Mouse (Mus musculus): ENCODE data around the gene Fen1. TPM values are rescaled to one million over a fixed set of nuclear protein-coding genes. Genes with fewer than 3 reads are reported as not detected.

Gene Fen1
- polyA plus RNA-seq, 1 experiment from 2014 or later, result 24.2 TPM

DNA sequence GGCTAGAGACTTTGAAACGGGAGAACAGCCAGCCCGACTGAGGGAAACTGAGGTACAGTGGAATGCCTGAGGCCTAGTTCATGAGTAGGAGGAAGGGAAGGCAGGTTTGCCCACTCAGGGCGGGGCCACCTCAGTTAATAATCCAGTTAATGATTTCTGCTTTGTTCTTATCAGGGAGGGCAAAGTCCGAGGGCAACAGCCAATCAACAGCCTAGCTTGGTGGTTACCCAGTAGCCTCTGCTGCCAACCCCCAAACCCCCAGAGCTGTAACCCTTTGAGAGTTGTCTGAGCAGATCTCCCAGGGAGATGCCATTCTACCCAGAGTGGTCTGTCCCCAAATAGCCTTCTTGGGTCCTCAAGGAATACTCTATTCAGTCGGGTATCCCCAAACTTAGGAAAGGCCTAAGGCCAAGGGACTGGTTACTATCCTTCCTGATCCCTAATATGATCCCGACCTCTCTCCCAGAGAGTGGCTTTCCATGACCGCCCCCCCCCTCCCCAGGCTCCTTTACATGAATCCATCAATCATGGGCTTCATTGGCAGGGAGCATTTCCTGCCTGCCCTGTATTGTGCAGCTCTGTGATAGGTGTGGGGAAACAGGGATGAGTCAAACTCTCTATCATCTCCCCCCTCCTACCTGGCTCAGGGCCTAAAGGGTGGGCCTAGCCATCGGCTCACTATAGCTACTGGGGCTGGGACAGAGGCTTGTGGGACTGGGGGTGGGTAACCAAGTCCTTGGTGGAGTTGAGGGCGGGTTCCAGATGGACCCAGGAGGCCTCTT lies 32.0 kb upstream of the Fen1 start:
- H3K27ac ChIP-seq, result no peak overlapping the region
- H3K9me3 ChIP-seq (ENCODE audit: control insufficient read depth, low read length), result no peaks in the 10 kb centered on the region
- no peak for DNase-seq (ENCODE audit: low spot score)
- no peak for ATAC-seq (ENCODE audit: low FRiP score)
- WGBS, result 81% methylated on average over 9 of the region's 9 CpGs
- H3K4me3 ChIP-seq (replicated peaks; ENCODE audit: low read length), result no peak overlapping the region
- H3K4me1 ChIP-seq (replicated peaks; ENCODE audit: control insufficient read depth, insufficient read depth, low read length), result no peaks in the 10 kb centered on the region
- no peak overlapping the region for H3K4me2 ChIP-seq (replicated peaks)
- H3K9ac ChIP-seq, result no peak overlapping the region
- H3K36me3 ChIP-seq (replicated peaks; ENCODE audit: control insufficient read depth, insufficient read depth), result no peaks in the 10 kb centered on the region
- peaks cover 27% of the 10 kb centered on the region for H3K27me3 ChIP-seq (ENCODE audit: control insufficient read depth, insufficient read depth, low read length)

DNA sequence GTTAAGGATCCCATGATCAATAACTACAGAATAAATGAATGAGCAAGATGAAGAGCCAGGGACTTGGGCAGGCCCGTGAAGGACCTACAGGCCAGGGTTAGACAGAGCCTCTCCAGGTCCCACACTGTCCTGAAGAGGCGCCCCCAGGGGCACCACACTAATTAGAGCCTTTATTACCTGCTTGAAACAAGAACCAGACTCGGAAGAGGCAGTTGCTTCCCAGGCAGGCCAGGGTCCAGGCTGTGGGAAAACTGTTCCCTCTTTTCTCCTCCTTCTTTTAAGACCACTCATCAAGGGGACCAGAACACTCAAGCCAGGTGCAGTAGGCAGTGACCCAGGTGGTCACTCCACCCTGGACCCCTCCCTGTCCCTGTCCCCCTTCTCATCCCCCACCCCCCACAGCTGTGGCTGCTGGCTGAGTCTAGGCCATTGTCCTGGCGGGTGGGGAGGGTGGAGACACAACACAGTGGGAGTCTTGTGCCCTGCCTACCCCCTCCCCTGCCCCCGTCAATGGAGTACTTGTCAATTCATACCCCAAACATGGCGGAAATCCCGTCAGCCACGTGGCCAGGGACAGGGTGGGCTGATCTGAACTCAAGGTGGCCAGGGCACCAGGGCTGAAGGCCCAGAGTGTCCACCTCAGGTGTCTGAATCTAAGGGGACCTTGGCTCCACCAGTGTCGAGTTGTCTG lies 28.5 kb upstream of the Fen1 start:
- no peak overlapping the region for H3K27ac ChIP-seq
- no peaks in the 10 kb centered on the region for H3K4me1 ChIP-seq (replicated peaks; ENCODE audit: control insufficient read depth, insufficient read depth, low read length)
- DNase-seq (ENCODE audit: low spot score) (no peak), ATAC-seq (ENCODE audit: low FRiP score) (no peak)
- WGBS, result 39% methylated on average over 9 of the region's 9 CpGs
- no peak overlapping the region for H3K4me3 ChIP-seq (replicated peaks; ENCODE audit: low read length)
- peaks cover 7% of the 10 kb centered on the region for H3K27me3 ChIP-seq (ENCODE audit: control insufficient read depth, insufficient read depth, low read length)
- H3K4me2 ChIP-seq (replicated peaks), result no peak overlapping the region
- H3K9me3 ChIP-seq (ENCODE audit: control insufficient read depth, low read length), result no peaks in the 10 kb centered on the region
- no peak overlapping the region for H3K9ac ChIP-seq
- no peaks in the 10 kb centered on the region for H3K36me3 ChIP-seq (replicated peaks; ENCODE audit: control insufficient read depth, insufficient read depth)

DNA sequence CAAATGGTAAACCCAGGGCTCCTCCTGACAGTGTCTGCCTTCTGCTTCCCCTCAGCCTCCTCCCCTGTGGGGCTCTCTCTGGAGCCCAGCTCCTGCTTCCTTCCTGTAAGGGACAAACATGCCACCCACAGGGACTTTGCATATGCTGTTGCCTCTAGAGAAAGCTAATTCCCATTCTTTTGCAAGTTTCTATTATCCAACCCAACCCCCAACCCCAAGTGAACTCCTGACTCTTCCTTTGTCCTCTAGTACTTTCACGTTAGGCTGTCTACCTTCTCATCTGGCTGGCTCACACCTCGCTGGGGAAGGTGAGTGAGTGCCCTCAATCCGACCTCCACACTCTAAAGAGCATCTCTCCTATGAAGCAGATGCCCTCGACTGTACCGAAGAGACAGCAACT lies 27.9 kb upstream of the Fen1 start:
- 14% methylated on average over 5 of the region's 5 CpGs for WGBS
- H3K9ac ChIP-seq, result no peak overlapping the region
- H3K4me1 ChIP-seq (replicated peaks; ENCODE audit: control insufficient read depth, insufficient read depth, low read length), result no peaks in the 10 kb centered on the region
- H3K4me2 ChIP-seq (replicated peaks), result no peak overlapping the region
- no peak for DNase-seq (ENCODE audit: low spot score)
- peaks cover 7% of the 10 kb centered on the region for H3K27me3 ChIP-seq (ENCODE audit: control insufficient read depth, insufficient read depth, low read length)
- no peak for ATAC-seq (ENCODE audit: low FRiP score)
- H3K36me3 ChIP-seq (replicated peaks; ENCODE audit: control insufficient read depth, insufficient read depth), result no peaks in the 10 kb centered on the region
- no peak overlapping the region for H3K27ac ChIP-seq
- no peak overlapping the region for H3K4me3 ChIP-seq (replicated peaks; ENCODE audit: low read length)
- H3K9me3 ChIP-seq (ENCODE audit: control insufficient read depth, low read length), result no peaks in the 10 kb centered on the region

DNA sequence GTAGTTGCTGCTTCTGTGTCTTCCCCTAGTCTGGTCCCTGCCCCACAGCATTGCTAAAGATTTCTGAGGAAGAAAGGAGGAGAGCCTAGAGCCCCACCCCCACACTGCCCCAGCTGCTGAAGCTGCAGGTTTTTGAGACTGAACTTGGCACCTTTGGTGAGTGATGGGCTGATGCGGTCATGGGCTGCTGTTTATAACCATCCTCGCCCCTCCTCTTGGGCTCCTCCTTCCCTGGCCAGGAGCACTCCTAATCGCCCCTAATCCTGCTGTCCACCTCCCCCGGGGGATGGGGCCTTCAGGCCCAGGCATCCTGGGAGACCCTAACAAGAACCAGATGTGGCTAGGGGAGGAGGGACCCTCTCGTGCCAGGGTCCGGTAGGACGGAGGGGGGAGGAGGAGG lies 27.0 kb upstream of the Fen1 start:
- no peak for ATAC-seq (ENCODE audit: low FRiP score)
- Histone ChIP-seq H3K27me3 (ENCODE audit: control insufficient read depth, insufficient read depth, low read length) (peaks cover 7% of the 10 kb centered on the region), H3K4me3 (replicated peaks; ENCODE audit: low read length) (no peak overlapping the region), H3K4me1 (replicated peaks; ENCODE audit: control insufficient read depth, insufficient read depth, low read length) (no peaks in the 10 kb centered on the region), H3K9ac (no peak overlapping the region), H3K36me3 (replicated peaks; ENCODE audit: control insufficient read depth, insufficient read depth) (no peaks in the 10 kb centered on the region), H3K9me3 (ENCODE audit: control insufficient read depth, low read length) (no peaks in the 10 kb centered on the region), H3K27ac (no peak overlapping the region), H3K4me2 (replicated peaks) (no peak overlapping the region)
- no peak for DNase-seq (ENCODE audit: low spot score)
- 18% methylated on average over 7 of the region's 7 CpGs for WGBS

DNA sequence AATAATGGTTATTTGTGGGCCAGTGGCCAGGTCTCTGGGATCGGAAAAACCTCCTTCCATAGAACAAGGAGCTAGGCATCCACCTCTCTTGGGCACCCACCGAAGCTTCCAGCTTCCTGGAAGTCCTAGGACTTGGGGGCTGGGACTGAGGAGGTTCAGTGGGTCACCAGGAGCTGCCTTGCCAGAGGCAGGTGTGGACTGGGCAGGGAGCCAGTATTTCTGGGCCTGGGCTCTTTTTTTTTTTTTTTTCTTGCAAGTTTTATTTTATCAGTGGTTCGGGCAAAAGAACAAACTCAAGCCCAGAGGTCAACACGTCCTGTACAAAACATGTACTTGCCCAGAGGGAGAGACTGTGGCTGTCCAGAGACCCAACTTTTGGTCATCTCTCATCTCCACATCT lies 21.8 kb upstream of the Fen1 start:
- WGBS, result 87% methylated on average over 4 of the region's 4 CpGs
- Histone ChIP-seq H3K27me3 (ENCODE audit: control insufficient read depth, insufficient read depth, low read length) (no peaks in the 10 kb centered on the region; the same call in 1 of the 2 replicates), H3K4me1 (replicated peaks; ENCODE audit: control insufficient read depth, insufficient read depth, low read length) (no peaks in the 10 kb centered on the region; the same call in 1 of the 2 replicates), H3K36me3 (replicated peaks; ENCODE audit: control insufficient read depth, insufficient read depth) (no peaks in the 10 kb centered on the region), H3K9ac (no peak overlapping the region), H3K27ac (no peak overlapping the region), H3K4me3 (replicated peaks; ENCODE audit: low read length) (no peak overlapping the region), H3K9me3 (ENCODE audit: control insufficient read depth, low read length) (no peaks in the 10 kb centered on the region), H3K4me2 (replicated peaks) (no peak overlapping the region)
- ATAC-seq (ENCODE audit: low FRiP score) (no peak), DNase-seq (ENCODE audit: low spot score) (no peak)

DNA sequence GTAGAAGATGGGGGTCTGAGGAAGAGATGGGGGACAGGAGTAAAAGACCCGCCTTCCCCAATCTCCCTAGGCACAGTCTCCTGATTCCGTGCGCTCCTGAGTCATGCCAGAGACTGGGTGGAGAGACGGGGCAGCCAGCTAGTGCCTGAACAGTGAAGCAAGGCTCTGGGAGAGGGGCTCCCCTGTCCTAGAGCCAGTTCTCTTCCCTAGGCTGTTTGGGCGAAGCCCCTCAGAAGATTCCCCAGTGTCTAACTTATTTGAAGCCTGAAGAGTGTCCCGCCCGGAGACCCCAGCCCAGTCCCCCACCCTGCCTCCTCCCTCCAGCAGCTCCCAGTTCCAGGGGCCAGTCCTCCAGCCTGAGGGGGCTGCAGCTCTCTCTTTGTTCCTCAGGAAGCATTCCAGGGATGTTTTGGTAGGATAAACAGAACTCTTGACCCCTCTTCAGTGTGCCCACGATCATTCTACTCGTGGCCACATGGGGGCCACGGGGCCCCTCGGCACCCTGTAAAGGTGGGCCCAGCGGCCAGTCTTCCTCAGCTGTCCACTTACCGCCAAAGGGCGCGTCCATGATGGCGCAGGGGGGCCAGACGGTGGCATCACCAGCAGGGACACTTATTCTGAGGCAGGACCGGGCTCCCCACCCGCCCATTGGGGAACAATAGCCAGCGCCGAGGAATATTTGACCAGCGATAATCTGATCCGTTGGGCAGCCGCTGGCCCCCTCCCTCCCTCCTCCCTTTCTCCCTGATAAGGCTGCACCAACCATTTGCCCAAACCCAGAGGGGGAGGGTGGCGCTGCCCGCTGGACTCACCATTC lies 20.9 kb upstream of the Fen1 start:
- Histone ChIP-seq H3K36me3 (replicated peaks; ENCODE audit: control insufficient read depth, insufficient read depth) (no peaks in the 10 kb centered on the region), H3K9me3 (ENCODE audit: control insufficient read depth, low read length) (no peaks in the 10 kb centered on the region), H3K27ac (no peak overlapping the region), H3K4me3 (replicated peaks; ENCODE audit: low read length) (no peak overlapping the region), H3K4me1 (replicated peaks; ENCODE audit: control insufficient read depth, insufficient read depth, low read length) (no peaks in the 10 kb centered on the region; the same call in 1 of the 2 replicates), H3K27me3 (ENCODE audit: control insufficient read depth, insufficient read depth, low read length) (no peaks in the 10 kb centered on the region), H3K4me2 (replicated peaks) (peak overlapping the region; percentile 12), H3K9ac (no peak overlapping the region)
- WGBS, result 34% methylated on average over 26 of the region's 26 CpGs
- ATAC-seq (ENCODE audit: low FRiP score) (no peak), DNase-seq (ENCODE audit: low spot score) (no peak)

DNA sequence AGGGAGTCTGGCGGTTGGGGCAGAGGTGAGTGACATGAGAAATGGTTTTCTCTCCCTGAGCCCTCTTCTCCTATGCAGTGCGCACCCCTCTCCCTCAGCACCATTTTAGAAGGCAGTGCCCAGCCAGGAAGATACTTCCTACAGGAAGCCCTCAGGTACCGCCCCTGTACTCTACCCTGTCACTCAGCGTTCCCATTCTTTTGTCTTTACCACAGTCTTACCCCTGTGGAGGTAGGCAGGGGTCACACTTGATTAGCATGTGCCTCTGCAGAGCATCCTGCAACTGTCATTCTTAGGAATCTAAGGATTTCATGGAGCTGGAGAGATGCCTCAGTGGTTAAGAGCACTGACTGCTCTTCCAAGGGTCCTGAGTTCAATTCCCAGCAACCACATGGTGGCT lies 19.6 kb upstream of the Fen1 start:
- 73% methylated on average over 4 of the region's 4 CpGs for WGBS
- no peak overlapping the region for H3K4me2 ChIP-seq (replicated peaks)
- no peaks in the 10 kb centered on the region for H3K9me3 ChIP-seq (ENCODE audit: control insufficient read depth, low read length)
- no peak for ATAC-seq (ENCODE audit: low FRiP score)
- no peaks in the 10 kb centered on the region; the same call in 1 of the 2 replicates for H3K4me1 ChIP-seq (replicated peaks; ENCODE audit: control insufficient read depth, insufficient read depth, low read length)
- H3K27me3 ChIP-seq (ENCODE audit: control insufficient read depth, insufficient read depth, low read length), result no peaks in the 10 kb centered on the region
- no peaks in the 10 kb centered on the region for H3K36me3 ChIP-seq (replicated peaks; ENCODE audit: control insufficient read depth, insufficient read depth)
- no peak overlapping the region for H3K27ac ChIP-seq
- no peak for DNase-seq (ENCODE audit: low spot score)
- no peak overlapping the region for H3K4me3 ChIP-seq (replicated peaks; ENCODE audit: low read length)
- H3K9ac ChIP-seq, result no peak overlapping the region

DNA sequence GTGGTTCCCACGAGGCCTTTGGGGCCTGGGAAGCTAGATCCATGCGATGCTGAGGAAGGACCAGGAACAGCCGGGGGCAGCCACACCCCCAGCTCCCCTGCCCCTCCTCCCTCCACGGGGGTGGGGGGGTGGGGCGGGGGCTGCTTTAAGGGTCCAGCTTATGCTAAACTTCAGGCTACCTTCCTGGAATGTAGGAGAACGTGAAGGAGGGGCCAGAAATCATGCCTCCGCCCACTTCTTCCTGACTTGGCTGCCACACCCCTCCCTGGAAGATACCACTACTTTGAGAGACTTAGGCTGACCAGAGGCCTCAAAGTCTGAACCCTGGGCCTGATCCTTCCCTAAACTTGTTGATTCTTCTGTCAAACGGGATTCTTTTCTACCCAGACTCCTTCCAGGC lies 18.7 kb upstream of the Fen1 start:
- H3K27ac ChIP-seq, result no peak overlapping the region
- H3K9ac ChIP-seq, result no peak overlapping the region
- no peaks in the 10 kb centered on the region for H3K36me3 ChIP-seq (replicated peaks; ENCODE audit: control insufficient read depth, insufficient read depth)
- DNase-seq (ENCODE audit: low spot score) (no peak), ATAC-seq (ENCODE audit: low FRiP score) (no peak)
- H3K27me3 ChIP-seq (ENCODE audit: control insufficient read depth, insufficient read depth, low read length), result no peaks in the 10 kb centered on the region
- H3K4me1 ChIP-seq (replicated peaks; ENCODE audit: control insufficient read depth, insufficient read depth, low read length), result no peaks in the 10 kb centered on the region; the same call in 1 of the 2 replicates
- WGBS, result 47% methylated on average over 8 of the region's 8 CpGs
- no peak overlapping the region for H3K4me2 ChIP-seq (replicated peaks)
- H3K4me3 ChIP-seq (replicated peaks; ENCODE audit: low read length), result no peak overlapping the region
- no peaks in the 10 kb centered on the region for H3K9me3 ChIP-seq (ENCODE audit: control insufficient read depth, low read length)

DNA sequence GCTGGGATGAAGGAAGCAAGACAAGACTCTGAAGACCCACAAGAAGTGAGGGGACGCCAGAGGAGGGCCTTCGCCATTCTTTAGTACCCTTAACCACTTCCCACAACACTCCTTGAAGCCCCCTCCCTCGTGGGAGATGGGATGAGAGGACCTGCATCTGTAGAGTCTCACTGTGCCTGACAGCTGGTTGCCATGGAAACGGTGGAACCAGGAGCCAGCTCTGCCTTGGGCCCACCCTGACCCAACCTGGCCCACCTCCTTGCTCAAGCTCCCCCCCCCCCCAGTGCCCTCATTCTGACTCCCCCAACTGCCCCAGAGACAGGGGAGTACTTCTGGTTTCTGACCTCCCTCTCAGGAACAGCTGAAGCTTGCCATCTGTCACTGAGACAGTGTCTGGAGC lies 17.6 kb upstream of the Fen1 start:
- no peak overlapping the region for H3K4me2 ChIP-seq (replicated peaks)
- ATAC-seq (ENCODE audit: low FRiP score), result no peak
- no peak overlapping the region for H3K9ac ChIP-seq
- no peaks in the 10 kb centered on the region for H3K9me3 ChIP-seq (ENCODE audit: control insufficient read depth, low read length)
- H3K4me1 ChIP-seq (replicated peaks; ENCODE audit: control insufficient read depth, insufficient read depth, low read length), result no peaks in the 10 kb centered on the region; the same call in 1 of the 2 replicates
- 67% methylated on average over 4 of the region's 4 CpGs for WGBS
- H3K36me3 ChIP-seq (replicated peaks; ENCODE audit: control insufficient read depth, insufficient read depth), result no peaks in the 10 kb centered on the region
- DNase-seq (ENCODE audit: low spot score), result no peak
- H3K27me3 ChIP-seq (ENCODE audit: control insufficient read depth, insufficient read depth, low read length), result no peaks in the 10 kb centered on the region
- H3K4me3 ChIP-seq (replicated peaks; ENCODE audit: low read length), result no peak overlapping the region
- H3K27ac ChIP-seq, result no peak overlapping the region
